Mouse (Mus musculus) kidney, postnatal 14 days (tissue): ENCODE data around the gene Pik3c2g.

ENCODE experiments used
- DNase-seq: peaks from one replicate; pipeline ENCODE4 v3.0.0; 2022; ENCODE audit warnings: mixed read lengths

Gene Pik3c2g

GRCm38 (mm10) chr6:139586892-139587291, at the start of gene Pik3c2g:
Gene Pik3c2g (plus strand): TSS chr6:139587221.
- peak; percentile 13 for DNase-seq

DNA sequence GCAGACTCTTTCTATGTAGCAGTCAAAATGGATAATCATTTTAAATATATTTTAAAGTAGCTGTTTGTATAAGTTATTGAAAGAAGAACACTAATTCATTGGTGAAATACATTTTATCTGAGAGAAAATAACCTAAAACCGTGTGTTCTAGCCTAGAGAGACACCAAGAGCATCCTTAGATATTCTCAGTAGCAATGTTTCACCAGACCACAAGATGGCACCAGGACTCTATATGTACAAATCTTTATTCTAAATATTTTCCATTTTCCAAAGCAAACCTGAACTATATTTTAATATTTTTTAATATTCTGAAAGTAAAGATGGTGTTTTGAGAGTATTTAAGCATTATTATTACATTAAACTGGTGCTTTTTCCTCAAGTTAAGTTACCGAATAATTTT, 48.6 kb upstream of the Pik3c2g start:
- no peak for DNase-seq

- DNase-seq, result no peak
These were observed 31.4 kb upstream of the Pik3c2g start for GRCm38 (mm10) chr6:139555537-139556179.

DNA sequence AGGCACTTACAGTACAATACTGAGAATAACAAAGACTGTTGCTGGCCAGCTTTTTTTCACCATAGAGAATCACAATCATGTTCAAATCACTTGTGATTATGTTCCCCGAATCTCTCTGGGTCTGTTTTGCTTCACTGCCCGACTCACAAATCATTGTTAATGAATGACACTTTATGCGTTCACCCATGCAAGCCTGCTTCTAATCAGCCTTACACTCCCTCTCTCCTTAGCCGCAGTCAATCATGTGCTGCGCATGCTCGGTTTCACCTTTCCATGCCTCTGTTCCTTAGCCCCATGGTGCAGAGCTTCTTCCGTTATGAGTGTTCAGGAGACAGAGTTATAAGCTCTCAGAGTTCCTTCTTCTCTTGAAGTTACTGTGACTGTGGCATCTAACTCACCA, 17.8 kb upstream of the Pik3c2g start:
- DNase-seq, result no peak

- DNase-seq, result no peak
These were observed 11.2 kb upstream of the Pik3c2g start for GRCm38 (mm10) chr6:139575854-139576253.

GRCm38 (mm10) chr6:139576261-139577014, 10.6 kb upstream of the Pik3c2g start:
- no peak for DNase-seq

- DNase-seq, result no peak
These were observed 9.8 kb upstream of the Pik3c2g start for GRCm38 (mm10) chr6:139577026-139577861.

- no peak for DNase-seq
These were observed 457 bp downstream of the Pik3c2g start for GRCm38 (mm10) chr6:139587478-139587877.

- DNase-seq, result peak; percentile 81
These were observed 1.4 kb downstream of the Pik3c2g start for GRCm38 (mm10) chr6:139588409-139588808.

GRCm38 (mm10) chr6:139589291-139589690, 2.3 kb downstream of the Pik3c2g start:
- peak; percentile 83 for DNase-seq

GRCm38 (mm10) chr6:139589854-139590253, 2.8 kb downstream of the Pik3c2g start:
- peak; percentile 44 for DNase-seq

DNA sequence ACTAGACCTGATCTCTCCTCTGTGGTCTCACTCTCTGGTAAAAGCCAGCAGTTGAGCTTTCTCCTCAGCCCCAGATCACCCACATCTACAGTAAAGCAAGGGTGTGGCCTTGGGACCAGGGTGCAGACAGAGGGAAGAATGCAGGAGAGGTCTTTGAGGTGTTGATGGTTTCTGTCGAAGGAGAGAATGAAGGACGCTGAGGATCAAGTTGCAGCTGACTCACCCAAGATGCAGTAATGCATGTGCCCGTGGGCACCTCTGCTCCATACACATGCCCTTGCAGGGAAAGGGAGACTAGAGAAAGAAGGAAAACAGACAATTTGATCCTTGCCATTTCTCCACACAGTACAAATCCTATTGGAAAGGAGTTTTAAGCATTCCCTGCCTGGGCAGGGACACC, 5.1 kb downstream of the Pik3c2g start:
- DNase-seq, result no peak

DNA sequence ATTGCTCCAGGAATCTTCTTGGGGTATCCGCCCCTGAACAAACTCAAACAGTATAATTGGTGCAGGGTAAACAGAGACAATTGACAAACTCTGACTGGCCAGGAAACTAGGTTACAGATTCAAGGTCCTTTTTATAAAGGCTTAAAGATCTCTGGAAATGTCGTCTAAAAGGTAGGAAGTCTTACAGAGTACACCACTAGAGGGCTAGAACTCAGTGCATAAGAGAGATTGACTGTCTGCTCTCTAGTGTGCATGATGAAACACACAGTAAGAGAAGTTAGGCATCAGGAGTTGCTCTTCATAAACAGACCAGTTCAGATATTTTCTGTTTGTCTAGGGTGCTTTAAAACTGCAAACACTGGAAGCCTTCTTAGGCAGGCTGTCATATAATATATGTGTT, 9.4 kb downstream of the Pik3c2g start:
- DNase-seq, result no peak

- no peak for DNase-seq
These were observed 12.2 kb downstream of the Pik3c2g start for GRCm38 (mm10) chr6:139599216-139599615.

DNA sequence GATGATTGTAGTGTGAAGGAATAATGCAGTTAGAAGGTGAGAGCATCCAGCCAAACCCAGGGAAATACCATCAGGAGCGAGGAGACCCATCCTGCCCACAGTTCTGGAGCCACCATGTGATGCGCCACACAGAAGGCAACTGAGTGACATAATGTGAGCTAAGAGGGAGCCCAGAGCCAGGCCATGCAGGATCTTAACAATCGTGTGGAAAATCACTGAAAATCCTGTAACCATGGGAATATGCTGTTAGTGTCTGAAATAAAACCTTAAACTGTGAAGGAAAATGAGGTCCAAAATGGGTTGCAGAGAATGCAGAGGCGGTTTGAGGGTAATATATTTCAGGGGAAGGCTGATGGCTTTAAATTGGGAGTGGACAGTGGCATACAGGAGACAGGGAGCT, 31.8 kb downstream of the Pik3c2g start:
- no peak for DNase-seq

DNA sequence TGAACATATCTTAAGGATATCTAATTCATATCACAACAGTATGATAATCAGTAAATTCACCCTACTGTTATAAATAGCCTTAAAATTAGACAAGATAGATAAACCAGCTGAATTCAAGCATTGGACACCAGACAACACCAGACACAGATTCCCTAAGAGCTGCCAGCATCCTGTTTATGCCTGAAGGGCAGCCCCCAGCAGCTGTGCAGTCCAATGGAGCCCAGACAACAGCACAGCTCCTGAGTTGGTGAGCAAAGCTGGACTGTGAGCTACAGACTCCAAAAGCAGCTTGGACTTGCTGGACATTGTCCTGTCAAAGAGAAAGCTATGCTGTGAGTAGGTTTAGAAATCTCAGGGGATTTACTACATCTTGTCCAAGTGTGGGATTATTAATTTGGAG, 37.7 kb downstream of the Pik3c2g start:
- DNase-seq, result no peak

- no peak for DNase-seq
These were observed 47.5 kb downstream of the Pik3c2g start for GRCm38 (mm10) chr6:139634561-139634960.

DNA sequence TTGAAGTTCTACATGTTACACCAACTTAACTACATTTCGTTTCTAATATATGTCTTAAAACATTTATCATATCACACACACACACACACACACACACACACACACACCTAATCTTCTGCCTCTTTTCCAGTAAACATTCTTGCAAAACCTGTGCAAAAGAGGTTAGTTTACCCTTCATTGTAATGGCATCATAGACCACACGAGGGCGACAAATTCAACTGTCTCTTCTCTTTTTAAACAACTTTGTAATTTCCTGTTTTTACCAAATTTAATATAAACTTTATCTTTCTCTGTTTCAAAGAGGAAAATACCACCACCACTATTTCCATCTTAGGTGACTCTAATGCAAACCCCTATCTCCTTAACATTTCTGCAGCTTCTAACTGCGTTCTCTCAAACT, 68.4 kb downstream of the Pik3c2g start:
- DNase-seq, result peak; percentile 35

DNA sequence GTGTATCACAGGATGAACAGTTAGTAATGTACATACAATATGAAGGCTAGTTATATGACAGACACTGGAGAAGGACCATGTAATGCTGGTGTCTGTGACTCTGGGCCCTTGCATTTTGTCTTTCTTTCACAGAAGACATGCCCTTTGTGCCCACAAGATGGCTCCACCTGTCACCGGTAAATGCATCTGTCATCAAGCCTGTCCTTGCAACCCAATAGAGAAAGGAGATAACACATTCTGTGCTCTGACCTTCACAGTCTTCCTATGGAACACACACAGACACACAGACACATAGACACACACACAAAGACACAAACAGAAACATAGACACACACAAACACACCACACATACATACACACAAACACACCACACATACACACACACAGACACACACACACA, 75.4 kb downstream of the Pik3c2g start:
- DNase-seq, result peak; percentile 36

- DNase-seq, result no peak
These were observed 131.5 kb downstream of the Pik3c2g start for GRCm38 (mm10) chr6:139718416-139718984.

- no peak for DNase-seq
These were observed 132.7 kb downstream of the Pik3c2g start for GRCm38 (mm10) chr6:139719639-139720221.

DNA sequence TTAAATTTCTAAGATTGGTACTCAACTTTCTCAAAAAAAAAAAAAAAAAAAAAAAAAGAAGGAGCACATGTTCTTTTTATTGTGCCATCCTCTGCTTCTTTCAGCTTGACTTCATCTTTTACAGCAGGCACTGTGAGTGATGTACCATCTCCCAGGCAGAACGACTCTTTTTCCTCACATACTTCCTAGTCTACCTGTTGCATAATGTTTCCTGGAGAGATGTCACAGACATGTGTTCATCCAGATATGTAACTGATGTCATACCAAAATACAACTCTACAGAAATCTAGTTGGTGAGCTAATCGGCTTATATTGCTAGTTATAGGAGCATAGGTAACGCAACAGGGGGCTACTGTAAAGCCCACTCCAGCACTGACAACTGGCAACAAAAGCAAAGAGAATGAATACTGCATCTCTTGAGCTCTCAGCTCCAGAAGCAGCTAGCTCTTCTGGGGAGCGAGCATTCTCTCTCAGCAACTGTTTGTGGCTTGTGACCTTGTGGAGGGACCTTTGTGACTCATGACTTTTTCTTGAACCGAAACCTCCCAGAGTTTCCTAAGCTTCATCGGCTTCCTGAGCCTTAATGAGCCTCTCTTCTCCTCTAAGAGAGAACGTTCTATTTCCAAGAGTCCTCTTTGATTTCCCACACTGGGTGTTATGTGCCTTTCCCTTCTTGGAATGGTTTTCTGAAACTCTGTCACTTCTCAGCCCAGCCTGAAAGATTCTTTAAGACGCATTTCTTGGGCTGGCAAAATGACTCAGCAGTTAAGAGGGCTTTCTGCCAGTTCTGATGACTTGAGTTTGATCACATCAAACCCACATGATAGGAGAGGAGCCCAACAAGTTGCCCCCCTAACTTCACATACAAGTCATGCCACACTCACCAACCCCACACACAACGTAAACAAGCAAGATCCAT, 148.9 kb downstream of the Pik3c2g start:
- no peak for DNase-seq
